Mouse (Mus musculus) right cerebral cortex, postnatal 36 days (tissue): Measurements from ENCODE around the gene Dnaaf5.

ENCODE experiments used
- DNase-seq, 2 experiments: peaks; one replicate each; pipeline ENCODE4 v3.0.0; 2022; ENCODE audit warnings: low spot score in 2 of 2, mixed read lengths in 1 of 2

The Dnaaf5 gene

DNA sequence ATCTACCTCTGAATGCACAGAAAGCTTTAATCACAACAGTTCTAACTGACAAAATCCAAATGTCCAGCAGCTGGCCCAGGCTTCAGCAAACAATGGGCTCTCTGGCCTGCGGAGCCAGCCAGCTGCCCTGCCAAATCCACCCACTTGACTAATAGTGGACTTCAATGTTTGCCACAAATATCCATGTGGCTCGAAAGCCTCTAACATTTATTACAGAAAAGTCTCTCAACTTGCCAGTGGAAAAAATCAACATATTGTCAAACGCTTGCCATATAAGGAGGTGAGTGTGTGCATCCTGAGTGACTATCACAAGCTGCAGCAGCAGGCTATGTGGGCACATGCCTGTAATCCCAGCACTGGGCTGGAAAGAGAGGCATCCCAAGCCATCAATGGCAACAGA, 48.8 kb downstream of the Dnaaf5 start:
- DNase-seq, result no peak

DNA sequence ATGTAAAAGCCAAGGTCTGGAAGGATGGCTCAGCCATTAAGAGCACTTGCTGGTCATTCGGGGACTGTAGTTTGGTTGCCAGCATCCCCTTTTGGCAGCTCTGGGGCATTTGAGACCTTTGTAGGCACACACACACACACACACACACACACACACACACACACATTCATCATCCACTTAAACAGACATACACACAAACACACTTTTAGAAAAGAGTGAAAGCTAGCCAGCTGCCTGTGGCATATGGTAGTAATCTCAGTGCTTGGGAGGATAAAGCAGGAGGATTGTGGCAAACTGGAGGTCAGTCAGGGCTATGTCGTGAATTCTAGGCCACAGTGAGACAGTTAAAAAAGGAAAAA, 49.6 kb downstream of the Dnaaf5 start:
- no peak for DNase-seq

DNA sequence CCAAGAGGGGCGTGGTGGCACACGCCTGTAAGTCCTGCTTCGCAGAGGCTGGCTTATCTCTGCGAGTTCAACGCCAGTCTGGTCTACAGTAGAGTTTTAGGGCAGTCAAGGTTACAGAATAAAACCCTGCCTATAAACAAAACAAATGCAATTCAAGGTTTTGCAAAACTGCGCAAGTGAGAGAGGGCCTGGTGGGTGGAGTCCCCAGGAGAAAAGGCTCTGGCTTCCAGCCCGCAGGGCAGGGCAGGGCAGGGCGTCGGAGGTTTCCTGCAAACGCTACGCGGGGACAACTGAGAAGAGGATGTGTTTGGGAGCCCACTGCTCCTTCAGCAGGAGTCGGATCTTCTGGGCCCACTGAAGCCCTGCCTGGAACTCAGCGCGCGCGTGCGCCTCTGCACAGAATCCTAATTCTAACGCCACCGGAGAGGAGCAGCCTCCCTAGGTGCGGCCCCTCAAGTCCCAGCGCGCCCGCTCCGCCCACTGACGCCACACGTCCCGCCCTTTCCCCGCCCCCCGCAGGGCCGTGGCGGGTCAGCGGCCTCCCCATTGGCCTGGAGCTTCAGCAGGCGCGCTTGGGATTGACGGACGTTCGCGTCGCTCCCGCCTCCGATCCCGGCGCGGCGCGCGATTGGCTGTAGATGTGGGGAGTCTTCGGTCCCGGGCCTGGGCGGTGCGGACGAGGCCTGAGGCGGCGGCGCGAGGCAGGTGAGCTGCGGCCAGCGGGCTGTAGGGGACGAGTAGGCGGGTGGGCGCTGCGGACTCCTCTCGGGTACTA, 50.2 kb downstream of the Dnaaf5 start, which contains the start of gene Sun1:
Gene Sun1, plus strand, starts transcription at position 643 of the 775 bp plus-strand sequence.
- peak; percentile 96 to 97 for DNase-seq

DNA sequence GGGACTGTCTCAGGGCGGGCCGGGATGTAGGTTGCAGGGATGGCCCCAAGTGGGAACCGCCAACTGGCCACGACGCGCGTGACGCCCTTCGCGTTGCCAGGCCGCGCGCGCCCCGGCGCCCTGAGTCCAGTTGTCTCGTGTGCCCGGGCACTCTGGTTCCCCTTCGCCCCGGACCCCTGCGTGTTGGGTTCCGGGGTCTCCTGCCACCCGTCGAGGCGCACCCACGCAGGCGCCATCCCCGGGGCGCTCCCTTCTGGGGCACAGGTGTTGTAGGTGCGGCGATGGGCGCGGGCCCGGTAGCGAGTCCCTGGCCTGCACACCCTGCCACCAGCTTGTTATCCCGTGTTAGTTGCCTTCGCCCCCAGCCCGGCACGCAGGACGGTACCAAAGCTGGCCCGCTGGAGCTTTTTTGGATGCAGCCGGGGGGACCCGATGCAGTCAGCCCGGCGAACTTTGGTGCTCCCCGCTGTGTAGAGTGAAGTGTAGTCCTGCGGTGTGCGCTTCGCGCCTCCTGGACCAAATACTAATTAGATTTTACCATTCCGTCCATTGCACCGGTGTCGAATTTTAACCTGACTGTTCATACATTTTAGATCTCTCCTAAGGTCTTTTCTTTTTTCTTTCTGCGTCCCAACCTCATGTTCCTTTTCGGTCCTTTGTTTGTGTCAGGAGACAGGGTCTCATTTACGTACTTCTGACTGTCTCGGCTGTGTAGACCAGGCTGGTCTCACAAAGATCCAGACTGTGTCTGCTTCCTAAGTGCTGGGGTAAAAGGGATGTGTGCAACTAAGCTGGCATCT, 50.9 kb downstream of the Dnaaf5 start:
- no peak for DNase-seq

DNA sequence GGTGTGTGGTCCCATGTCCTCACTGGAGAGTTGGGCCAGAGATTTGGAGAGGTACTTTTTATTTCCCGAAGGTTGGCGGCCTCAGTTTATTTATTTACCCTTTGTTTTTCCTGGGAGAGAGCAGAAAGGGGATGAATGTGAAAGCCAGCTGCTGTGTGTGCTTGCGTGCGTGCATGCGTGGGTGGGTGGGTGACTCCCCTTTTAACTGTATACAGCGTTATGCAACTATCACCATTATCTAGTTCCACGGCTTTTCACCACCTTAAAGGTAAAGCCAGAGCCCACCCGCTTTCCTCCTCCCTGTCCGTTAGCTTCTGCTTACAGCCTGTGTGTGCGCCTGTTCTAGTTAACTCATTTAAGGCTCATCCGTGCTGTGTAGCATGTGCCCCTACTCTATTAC, 52.1 kb downstream of the Dnaaf5 start:
- no peak for DNase-seq

DNA sequence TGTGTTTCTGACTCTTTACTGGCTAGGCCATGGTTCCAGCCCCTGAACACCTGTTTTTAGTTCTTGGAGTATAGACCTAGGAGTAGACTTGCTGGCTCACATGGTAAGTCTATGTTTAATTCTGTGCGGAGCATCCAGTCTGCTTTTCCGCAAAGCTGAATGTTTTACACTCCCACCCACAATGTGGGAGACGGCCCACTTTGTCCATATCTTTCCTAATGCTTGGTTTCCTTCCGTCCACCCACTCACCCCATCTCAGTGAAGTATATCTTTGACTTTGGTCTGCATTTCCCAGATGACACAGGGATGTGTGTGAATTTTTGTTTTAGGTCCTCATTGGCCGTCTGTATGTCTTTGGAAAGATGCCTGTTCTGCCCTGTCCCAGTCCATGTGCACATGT, 53.3 kb downstream of the Dnaaf5 start:
- DNase-seq, result peak in 1 of 2 experiments; percentile 69

DNA sequence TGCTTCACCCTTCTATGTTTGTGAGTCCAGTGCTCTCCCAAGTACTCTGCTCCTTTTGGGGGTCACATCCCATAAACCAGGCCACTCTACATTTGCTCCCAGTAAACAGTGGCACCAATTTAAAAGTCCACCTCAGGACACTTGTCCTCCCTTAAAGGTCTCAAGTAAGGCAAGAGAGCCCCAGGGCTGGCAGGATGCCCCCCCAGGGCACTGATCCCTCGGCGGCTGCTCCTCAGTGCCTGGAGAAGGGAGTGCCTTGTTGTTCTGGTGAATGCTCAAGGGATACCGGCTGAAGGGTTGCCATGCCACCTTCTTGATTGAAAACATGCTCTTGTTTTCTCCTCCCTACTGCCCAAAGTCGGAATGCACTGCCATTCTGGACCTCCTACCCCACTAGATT, 56.1 kb downstream of the Dnaaf5 start:
- DNase-seq, result no peak

DNA sequence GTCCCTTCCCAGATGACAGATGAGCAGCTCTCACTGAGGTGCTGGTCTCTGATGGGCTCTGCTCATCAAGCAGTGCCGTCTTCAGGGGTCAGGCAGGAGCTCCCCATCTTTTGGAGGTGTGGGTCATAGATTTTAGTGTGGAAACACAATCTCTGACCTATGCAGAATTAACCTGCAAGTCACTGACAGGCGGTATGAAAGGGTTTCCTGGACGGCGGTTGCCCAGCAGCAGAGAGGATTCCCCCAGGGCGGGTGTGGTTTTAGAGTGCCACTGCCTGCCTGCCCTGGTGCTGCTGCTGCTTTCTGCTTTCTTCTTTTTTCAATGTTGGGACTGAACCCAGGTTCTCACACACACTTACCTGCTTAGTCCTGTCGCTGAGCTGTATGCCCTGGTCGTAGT, 56.5 kb downstream of the Dnaaf5 start:
- no peak for DNase-seq

DNA sequence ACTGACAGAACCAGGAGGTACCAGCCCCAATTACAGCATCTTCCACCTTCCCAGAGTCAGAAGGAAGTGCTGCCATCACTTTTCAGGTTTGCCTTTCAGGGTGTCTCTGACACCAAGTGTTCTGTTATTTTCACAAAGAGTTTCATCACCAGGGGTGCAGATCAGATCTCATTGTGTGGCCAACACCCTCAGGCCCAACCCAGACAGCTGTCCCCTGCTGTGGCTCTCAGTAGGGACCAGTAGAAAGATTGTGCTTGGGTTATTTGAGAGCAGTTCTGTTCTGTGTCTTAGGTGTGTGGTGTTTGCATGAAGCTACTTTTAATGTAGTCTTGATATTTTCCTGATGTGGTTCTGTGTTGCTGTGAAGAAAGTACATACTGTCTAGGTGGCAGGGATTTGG, 58.2 kb downstream of the Dnaaf5 start:
- no peak for DNase-seq

DNA sequence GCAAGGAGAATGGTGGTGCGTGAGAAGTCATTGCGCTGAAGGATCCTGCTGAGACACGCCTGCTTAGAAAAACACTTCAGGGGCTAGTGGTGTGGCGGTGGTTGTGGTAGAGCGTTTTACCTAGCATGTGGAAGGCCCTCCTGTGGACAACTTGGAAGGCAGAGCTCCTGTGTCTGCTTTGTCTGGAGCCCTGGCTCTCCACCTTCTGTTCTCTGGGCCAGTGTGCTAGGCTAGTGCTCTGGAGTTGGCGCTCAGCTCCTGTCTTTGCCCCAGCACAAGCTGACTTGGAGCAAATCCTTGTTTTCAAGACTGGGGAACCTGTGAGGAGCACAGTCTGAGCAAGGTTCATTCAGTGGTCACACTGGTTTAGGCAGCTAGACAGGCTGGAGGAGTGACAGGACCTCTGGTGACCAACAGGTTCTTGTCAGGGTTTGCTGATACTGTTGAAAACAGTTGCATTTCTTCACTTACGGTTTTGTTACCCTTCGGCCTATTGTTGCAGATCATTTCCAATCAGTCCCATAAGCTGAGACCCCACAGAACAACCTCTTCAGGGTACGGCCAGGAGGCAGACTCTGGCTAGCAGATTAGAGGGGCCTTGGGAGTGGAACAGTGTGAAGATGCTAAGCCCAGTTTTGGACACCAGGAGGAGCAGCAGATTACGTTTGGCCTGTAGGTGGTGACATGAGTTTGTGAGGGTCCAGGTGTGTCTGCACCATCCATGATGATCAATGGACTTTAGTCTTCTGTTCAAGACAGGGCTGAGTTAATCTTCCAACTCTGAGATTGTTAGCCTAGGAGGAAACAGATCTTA, 59.1 kb downstream of the Dnaaf5 start:
- no peak for DNase-seq

DNA sequence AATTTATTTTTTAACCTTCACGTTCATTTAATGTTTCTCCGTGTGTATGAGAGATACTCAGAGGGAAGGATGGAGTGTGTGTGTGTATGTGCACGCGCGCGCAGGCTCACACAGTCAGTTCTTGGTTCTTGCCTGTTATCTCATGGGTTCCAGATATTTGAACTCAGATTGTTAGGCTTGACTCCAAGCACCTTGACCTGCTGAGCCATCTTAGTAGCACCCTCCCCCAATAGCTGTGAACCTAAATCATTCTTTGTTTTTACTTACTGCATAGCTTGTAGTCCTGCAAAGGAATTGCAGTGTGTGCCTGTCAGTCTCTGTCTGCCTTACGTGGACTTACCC, 59.6 kb downstream of the Dnaaf5 start:
- DNase-seq, result no peak

DNA sequence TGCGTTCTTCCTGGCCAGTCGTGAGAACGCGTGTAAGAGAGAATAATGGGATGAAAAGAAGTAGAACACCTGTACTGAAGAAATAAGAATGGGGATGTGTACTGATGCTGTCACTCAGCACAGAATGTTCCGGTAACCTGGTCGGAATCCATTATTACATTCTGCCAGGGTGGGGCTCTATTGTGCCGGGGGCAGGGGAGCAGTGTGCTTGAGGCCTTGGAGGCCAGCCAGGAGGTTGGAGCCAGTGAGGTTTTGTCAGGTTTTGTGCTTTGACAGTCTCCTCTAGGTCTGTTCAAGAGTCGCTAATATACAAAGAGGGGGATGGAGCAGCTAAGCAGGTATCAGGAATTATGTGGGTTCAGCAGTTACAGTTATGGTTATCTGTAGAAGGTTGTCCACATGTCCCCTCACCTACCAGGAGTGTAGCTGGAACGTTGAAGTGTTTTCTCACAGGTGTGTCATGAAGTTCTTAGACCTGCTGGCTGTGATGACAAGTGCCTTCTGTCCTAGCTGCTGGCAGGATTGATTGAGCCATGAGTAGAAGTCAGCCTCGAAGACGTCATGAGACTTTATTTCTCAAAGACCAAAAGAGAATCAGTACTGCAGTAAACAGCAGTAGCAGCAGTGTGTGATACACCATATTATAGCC, 61.8 kb downstream of the Dnaaf5 start:
- DNase-seq, result no peak

DNA sequence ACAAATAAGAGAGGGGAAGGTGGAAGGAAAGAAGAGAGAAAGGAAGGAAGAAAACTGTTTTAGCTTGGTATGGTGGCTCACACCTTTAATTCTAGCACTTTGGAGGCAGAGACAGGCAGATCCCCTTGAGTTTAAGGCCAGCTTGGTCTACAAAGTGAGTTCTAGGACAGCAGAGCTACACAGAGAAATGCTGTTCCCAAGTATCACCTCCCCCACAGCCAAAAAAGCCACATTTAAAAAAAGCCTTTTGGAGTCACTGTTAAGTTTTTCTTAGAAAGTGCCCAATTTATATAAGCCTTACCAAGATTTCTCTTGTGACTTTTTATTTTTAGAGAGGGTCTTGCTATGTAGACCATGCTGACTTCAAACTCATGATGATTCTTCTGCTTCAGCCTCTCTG, 64.3 kb downstream of the Dnaaf5 start:
- DNase-seq, result peak in 1 of 2 experiments; percentile 57

DNA sequence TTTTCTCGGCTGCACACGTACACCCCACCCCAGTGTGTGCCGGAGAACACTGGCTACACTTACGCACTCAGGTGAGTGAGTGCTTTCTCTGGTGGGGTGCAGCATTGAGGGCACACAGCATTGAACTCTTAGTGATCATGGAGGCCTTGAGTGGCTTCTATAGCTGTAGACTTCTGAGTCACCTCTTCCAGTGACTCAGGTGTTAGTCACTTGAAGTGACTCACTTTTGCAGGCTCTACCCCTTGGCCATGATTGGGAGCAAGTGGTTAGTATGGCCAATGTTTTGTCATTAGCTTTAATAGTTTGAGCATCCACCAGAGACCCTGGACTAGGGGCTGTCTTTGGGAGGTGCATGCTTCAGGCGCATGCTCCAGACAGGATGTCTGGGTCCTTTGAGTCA, 65.2 kb downstream of the Dnaaf5 start:
- no peak for DNase-seq

DNA sequence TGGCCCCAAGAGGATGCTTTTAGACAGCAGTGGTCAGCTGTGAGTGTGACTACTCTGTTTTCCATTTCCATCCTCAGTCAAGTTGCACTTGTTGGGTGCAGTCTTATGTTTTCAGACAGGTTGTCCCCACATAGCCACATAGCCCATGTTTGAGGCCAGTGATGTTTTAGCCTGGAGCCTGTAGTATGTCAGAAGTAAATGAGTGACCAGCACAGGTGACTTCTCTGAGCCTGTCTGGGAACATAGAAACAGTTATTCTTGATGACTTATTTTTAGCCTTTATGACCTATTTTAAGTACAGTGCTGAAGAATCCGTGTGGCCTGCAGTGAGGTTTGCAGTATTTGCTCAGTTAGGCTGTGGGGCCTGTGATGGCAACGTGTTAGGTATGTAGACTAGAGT, 66.1 kb downstream of the Dnaaf5 start:
- no peak for DNase-seq

DNA sequence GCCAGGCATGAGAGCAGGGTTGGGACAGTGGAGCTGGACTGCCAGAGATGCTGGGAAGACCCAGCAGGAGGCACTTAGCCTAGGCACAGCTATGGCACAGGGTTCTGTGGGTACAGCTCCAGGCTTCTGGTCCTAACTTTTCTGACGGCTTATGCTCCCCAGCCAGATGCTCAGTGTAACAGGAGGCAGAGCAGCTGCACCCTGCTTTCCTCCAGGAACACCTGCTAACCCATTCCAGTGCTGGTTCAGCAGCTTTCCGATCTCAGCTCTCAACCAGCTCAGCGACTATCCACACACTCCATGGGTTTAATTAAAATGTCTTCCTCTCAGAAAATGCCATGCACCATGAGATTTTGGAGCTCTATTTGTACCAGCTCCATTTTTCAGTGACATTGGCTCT, 66.8 kb downstream of the Dnaaf5 start:
- DNase-seq, result no peak

DNA sequence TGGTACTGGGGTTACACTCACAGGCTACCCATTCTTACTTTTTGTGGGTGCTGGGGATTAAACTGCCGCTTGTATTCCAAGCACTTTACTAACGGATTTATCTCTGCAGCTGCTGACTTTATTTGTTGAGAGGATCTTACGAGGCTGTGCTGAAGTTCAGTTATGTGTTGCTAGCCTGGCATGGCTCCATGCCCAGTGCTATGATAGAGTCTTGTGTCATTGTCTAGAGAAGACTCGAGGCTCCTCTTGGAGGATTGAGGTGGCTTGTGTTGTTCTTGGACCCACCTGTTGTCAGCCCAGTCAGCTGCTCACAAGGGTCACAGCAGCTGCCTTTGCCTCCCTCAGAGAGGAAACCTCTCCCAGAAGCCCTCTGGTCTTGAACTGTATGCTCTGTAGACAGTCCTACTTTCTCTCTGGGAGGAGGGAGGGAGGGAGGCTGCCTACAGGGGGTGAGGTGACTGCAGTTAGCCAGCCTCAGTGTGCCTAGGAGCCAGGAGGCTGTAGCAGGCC, 70.0 kb downstream of the Dnaaf5 start:
- no peak for DNase-seq

DNA sequence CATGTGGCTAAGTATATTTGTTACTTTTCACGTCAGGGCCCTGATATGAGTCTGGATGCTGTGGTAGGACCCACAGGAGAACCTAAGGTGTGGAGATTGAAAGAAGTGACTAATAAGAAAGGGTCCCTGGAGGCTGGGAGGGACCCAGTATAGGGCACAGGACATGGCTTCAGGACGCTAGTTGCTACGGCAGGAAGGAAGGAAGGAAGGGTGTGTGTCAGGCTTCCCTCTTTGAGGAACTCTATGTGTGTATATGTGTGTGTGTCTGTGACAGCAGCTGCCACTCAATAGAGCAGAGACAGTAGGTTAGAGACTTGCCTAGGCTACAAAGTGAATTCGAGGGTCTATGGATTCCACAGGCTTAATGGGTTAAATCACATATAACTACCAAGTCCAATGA, 70.6 kb downstream of the Dnaaf5 start:
- DNase-seq, result no peak

DNA sequence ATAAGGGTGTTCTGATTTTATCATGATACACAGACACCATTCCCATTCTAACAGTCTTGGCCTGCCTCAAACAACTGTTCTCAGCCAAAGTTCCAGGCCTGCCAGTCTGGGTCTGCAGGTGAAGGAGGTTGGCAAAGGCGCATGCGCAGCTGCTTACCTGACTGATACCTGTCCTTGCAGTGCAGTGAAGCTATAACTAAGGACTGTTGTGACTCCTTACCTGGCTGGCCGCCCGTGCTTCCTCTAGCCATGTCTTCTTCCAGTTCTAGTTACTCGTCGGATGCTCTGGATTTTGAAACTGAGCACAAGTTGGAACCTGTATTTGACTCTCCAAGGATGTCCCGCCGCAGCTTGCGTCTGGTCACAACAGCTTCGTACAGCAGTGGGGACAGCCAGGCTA, 73.3 kb downstream of the Dnaaf5 start:
- no peak for DNase-seq

DNA sequence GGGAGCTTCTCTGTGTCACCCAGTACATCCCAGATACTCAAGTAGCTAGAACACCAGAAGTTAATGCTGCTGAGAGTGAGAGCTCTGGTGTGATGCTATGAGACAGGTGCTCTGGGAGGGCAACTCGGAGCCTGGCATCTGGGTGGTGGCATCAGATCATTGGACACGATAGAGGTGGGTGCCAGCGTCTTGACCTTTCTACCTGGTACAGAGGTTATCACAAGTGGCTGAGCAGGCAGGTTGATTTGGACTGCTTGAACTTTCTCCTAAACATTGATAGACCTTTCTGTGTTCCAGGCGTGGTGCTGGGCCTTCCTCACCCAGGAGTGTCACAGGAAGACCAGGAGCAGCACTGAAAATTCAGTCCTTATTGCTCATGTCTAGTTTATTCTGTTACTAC, 77.2 kb downstream of the Dnaaf5 start:
- DNase-seq, result no peak

DNA sequence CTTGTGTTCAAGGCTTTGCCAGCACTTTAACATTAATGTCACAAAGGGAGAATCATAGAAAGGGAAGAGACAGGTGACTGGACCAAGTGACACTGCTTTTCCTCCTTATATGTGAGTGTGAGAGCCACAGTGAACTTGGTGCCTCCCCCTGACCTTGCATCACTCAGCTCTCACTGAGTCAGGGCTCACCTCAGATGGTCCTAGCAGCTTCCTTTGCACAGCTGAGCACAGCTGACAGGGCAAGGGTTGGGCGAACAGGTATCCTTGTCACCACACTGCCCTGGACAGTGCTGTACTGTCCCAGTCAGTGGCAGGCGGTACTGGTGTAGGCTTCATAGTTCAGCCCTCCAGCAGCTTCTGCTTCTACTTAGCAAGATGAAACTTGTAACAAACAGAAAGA, 77.6 kb downstream of the Dnaaf5 start:
- DNase-seq, result no peak

DNA sequence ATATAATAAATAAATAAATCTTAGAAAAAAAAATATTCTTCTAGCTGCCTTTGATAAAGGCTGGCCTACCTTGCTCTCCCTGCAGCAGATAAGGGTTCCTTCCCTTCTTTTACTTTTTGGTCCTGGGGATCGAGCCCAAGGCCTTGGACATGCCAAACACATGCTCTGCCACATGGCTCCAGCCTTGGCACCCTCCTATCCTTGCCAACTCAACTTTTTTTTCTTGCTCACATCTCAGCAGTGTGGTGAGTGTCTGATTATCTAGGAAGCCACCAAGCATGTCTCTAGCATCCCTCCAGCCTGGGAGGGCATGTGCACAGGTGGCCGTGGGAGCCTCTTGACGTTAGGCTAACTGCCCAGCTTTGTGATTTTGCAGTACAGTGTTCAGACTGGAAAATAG, 78.3 kb downstream of the Dnaaf5 start:
- no peak for DNase-seq
